Mouse (Mus musculus): ENCODE results near the gene Cmklr1.

- TF ChIP-seq EP300 (IDR thresholded peaks at IDR 0.05; ENCODE audit: insufficient read depth, low read depth, low read length) (no peak), POLR2A (IDR thresholded peaks at IDR 0.05; ENCODE audit: insufficient read depth, low read depth, low read length) (no peak)
Measured at GRCm38 (mm10) chr5:113580801-113581200, 69.4 kb downstream of the Cmklr1 start.
